Mouse (Mus musculus) kidney, adult 11 months (tissue): Measurements from ENCODE around the gene Nme4.
"Not testable (repeated sequence)": the region's sequence is repeated elsewhere in the genome, so short reads cannot be mapped to it uniquely, and the experiment has no call there.

Experiments
- DNase-seq: peaks from one replicate; pipeline ENCODE4 v3.0.0; 2022

Nme4 gene

DNA sequence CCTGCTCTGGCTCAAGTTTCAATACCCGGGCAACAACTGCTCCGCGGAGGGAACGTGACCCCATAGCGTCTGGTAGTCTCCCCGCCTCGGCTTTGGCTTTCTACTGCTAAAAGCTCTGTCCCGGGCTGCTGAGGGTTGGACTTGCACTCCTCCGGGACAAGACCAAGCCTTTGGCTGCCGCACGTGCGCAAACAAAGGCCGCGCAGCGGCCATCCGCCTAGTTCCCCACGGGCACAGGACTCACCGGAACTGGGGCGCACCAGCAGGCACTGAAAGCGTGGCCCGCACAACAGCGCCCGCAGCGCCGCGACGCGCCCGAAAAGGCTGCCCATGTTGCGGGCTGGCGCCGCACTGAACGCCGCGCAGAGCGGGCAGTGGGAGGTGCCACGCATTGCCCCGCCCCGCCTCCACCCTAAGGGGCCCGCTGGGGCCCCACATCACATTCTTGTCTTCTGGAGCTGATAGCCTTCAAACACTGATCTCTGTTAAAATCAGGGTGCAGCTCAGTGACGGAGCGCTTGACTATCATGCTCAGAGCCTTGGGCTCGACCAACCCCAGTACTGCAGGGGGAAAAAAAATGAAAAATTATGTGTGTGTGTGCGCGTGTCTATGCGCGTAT is at the start of gene Nme4:
Gene Nme4, minus strand, starts transcription at position 482 of the 620 bp plus-strand sequence.
- no peak for DNase-seq

DNA sequence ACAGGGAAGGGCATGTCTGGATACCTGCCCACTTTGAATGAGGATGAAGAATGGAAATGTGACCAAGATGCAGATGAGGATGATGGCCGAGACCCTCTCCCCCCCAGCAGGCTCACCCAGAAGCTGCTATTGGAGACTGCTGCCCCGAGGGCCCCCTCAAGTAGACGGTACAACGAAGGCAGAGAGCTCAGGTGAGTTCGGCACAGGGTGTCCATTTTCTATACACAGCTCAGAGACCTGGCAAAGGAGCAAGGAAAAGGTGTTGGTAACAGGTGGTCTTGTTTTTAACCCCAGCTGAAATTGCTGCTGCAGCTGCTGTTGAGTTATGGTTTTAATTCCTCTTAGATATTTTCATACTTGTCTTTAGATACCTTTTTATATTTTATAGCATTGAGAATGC is 48.0 kb upstream of the Nme4 start:
- no peak for DNase-seq

DNA sequence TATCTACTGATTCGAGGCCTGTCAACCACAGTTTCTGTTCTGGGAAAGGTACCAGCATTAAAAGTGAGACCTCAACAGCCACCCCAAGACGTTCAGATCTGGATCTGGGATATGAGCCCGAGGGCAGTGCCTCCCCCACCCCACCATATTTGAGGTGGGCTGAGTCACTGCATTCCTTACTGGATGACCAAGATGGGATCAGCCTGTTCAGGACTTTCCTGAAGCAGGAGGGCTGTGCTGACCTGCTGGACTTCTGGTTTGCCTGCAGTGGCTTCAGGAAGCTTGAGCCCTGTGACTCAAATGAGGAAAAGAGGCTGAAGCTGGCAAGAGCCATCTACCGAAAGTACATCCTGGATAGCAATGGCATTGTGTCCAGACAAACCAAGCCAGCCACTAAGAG is 47.4 kb upstream of the Nme4 start:
- no peak for DNase-seq

DNA sequence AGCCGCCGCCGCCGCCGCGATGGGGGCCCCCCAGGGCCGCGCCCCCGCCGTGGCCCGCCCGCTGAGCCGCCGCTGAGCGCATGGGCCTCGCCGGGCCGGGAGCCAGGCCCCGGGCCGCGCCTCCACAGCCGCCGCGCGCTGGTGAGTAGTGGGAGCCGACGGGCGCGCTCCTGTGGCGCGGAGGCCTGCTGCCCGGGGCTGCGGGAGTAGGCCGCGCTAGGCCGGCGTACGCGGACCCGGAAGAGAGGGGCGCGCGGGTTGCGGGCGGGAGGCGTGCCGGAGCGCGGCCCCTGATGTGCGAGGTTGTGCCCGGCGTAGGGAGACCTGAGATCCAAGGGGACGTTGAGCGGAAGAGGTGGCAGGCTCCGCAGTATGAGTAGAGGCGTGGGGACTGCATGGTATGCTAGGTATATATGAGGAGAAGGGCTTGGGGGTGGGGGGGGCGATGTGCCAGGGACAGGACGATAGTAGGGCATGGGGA is 43.5 kb upstream of the Nme4 start:
- DNase-seq = no peak

GRCm38 (mm10) chr17:26138239-26138836 is 42.9 kb upstream of the Nme4 start, which contains the start of gene Axin1:
Gene Axin1, plus strand, starts transcription at chr17:26138688.
- DNase-seq = peak; percentile 97

GRCm38 (mm10) chr17:26137751-26138130 is 42.3 kb upstream of the Nme4 start:
- DNase-seq = no peak

DNA sequence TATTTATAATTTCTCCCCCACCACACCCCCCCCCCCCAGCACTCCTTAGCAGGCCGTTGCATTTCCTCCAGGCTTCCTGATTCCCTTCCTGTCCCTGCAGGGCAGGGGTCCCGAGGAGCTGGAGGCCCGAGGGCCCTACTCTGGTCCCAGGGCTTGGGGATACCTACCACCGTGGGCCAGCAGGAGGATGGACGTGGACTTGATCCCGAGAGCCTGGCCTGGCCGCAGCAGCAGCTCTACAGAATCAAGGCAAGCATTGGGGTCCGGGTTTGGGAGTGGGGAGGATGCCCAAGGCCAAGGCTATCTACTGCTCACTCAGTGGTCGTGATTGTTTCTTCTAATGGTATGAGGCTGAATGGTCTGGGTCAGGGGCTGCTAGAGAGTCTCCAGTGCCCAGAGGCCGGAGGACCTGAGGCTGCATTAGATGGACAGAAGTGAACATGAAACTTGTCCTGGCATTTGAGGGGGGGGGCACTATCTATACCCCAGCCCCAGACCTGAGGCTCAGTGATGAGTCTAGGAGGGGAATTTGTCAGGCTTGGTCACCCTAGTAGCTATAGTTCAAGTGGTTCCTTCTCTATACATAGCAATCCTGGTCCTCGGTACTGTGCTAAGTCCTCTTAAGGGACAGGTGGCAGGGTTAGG is 41.8 kb upstream of the Nme4 start:
- no peak for DNase-seq

- no peak for DNase-seq
Measured at GRCm38 (mm10) chr17:26131856-26132853, 36.8 kb upstream of the Nme4 start.

DNA sequence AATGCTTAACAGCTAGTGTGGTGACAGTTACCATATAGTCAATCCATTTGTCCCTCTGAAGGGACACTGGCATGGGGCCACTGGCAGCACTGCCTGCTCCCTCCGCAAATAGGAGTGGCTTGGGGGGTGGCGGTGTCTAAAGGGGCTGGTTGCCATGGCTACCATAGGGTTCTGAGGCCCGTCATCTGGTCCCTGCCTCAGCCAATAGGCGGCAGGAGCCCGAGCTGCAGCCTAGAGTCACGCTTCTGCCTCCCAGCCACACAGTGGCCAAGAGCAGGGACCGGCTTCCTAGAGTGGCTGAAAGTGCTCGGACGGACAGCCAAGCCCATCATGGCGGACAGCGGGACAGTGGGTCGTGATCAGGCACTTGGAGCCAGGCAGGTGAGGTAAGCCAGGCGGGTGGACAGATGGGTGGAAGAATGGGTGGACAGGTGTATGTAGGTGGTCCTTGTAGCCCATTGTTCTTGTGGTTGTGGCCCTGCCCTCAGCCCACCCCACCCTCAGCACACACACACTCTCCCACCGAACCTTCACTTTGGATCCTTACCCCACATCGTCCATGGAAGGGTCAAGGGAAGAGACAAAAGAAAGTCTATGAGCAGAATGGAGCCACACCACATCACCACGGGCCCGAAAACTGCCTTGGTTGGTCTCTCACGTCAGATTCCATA is 35.8 kb upstream of the Nme4 start:
- no peak for DNase-seq

DNA sequence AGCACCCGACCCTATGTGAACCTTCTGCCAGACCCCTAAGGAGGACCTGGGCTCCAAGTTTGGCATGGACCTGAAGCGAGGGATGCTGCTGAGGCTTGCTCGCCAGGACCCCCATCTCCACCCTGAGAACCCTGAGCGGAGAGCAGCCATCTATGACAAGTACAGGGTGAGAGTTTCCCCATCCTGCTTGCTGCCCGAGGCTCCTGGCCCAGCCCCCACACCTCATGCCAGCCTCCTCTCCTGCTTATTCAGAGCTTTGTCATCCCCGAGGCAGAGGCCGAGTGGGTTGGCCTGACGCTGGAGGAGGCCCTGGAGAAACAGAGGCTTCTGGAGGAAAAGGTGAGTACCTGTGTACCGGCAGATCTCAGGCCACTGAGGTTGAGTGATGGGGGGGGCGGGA is 29.8 kb upstream of the Nme4 start:
- DNase-seq = no peak

DNA sequence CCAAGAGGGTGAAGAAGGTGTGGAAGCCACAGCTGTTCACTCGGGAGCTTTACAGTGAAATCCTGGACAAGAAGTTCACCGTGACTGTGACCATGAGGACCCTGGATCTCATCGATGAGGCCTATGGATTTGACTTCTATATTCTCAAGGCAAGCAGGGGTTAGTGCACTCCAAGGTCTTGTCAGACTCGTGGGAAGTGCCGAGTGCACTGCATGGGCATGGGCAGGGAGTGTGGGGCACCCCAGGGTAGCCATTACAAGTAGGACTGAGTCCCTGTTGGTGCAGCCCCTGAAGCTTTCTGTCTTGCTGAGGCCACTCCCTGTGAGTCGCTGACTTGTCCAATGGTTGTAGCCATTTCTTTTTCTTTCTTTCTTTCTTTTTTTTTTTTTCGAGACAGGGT is 29.2 kb upstream of the Nme4 start:
- DNase-seq = no peak

DNA sequence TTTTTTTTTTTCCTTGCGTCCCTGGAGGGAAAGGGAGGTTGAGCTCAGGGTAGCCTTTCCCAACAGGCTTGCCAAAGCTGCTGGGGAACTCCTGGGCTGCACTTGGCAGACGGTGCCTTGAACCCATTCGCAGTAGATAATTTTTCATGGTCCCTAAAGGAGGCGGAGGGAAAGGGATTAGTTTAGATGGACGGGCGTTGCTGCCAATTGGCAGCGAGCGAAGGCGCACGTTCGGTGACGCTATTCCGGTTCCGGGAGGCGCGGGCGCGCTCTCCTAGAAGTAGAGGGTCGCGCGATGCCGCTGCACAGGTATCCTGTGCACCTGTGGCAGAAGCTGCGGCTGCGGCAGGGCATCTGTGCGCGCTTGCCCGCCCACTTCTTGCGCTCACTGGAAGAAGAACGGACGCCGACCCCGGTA is 27.9 kb upstream of the Nme4 start, which contains the start of gene Mrpl28:
Gene Mrpl28, plus strand, starts transcription at position 234 of the 418 bp plus-strand sequence.
- peak; percentile 89 for DNase-seq

GRCm38 (mm10) chr17:26122431-26123140 is 27.2 kb upstream of the Nme4 start:
- no peak for DNase-seq

DNA sequence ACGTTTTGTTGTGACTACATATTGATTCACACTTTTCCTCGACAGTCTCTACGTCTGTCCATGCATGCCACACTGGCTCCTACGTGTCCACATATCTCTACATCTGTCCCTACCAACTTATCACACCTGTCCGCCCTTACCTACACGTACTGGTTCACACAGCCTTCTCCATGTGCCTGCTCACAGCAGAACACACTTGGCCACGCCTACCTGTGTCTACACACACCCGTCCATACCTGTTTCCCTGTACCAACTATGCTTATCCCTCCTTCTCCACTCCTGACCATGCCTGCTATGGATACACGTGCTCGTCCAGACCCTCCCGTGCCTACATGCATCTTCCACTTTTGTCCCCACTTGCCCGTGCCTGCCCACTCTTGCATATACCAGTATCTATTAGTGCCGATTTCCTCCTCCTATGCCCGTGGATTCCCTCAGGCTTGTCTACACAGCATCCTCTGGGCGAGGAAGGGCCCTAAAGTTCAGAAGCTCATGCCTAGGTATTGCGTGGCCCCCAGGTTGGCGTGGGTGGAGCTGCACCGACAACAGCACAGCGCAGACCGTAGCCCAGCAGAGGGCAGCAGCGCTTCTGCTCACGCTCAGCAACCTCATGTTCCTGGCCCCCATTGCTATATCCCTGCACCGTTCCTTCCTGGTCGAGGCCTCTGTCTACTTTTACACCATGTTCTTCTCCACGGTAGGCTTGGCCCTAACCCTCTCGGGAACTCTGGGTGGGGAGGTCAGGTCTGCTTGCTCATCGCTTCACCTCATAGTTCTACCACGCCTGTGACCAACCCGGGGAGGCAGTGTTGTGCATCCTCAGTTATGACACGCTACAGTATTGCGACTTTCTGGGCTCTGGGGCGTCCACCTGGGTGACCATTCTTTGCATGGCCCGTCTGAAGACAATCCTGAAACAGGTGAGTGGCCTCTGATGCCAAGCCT is 24.6 kb upstream of the Nme4 start:
- DNase-seq = no peak

DNA sequence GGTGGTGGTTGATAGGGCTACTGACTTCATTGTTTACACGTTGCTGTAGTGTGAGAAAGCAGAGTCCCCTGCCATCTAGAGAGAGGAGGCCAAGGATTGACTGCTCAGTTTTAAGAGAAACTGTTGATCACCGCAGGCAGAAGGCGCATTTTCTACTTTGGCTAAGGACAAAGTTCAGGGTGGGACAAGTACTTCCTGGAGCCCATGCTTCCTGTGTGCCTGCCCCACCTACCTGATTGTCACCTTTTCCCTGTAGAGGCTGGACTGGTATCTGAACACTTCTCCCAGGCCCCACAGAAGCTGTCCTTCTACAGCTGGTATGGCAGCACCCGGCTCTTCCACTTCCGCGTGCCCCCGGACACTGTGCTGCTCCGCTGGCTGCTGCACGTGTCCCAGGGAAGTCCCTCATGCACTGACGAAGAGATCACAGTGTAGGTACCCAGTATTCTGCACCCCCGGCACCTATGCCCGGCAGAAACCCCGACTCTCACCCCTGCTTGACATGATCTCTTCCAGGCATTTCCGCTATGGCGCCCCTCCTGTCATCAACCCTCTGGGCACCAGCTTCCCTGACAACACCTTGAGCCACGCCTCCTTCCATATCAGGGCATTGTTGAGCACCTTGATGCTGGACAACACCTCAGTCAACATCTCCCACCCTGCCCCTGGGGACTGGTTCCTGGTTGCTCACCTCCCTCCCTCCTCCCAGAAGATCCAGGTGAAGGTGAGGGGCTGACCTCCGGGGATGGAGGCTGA is 21.3 kb upstream of the Nme4 start:
- DNase-seq = no peak

DNA sequence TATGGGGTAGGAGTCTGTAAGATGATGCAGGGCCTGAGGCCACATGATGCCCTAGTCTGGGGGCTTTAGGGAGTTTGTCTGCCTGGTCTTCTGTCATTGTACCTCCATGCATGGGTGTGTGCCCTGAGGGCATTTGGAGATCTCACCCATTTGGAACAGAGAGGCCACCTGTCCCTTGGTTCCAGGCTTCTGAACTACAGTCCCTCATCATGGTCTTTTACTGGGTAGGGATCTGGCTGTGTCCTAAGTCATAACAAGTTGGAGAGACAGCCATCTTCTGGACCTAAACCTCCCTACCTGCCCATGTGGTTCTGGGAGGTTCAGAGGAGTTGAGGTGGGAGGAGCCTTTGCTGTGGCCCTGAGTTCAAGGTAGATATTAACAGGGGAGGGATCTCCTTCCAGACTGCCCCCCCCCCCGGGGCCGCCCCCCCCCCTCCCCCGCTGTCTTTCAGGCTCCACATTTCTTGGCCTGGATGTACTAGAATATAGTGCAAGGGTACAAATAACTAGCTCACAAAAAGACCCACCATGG is 20.6 kb upstream of the Nme4 start:
- peak; percentile 76 for DNase-seq

DNA sequence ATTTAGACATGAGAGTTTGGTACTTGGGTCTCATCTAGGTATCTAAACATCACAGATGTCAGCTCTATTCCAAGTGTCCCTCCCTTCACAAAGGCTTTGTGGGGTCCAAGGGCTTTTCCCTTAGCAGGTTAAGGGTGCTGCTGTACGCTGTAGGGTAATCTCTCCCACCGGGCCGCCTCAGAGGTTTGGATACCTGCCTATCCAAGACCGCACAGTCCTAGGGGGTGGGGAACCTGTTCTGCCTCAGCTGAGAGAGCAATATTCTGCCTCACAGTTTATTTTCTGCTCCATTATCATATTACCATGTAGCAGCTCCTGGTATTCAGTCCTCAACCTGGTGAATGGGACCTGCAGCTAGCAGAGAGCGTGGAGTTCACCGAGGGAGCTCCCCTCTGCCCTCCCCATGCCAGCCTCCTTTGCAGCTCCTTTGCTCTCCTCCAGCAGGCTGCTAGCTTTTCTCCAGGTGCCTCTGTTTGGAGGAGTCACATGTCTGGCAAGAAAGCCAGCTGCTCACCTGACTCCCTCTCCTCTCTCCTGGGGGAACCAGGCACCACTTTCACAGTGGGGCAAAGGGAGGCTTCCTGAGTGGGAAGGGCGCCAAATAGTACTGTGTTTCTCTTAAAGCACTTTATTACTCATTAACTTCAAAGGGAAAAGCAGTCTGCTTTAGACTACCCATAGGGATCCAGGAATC is 19.9 kb upstream of the Nme4 start:
- DNase-seq = peak; percentile 96

DNA sequence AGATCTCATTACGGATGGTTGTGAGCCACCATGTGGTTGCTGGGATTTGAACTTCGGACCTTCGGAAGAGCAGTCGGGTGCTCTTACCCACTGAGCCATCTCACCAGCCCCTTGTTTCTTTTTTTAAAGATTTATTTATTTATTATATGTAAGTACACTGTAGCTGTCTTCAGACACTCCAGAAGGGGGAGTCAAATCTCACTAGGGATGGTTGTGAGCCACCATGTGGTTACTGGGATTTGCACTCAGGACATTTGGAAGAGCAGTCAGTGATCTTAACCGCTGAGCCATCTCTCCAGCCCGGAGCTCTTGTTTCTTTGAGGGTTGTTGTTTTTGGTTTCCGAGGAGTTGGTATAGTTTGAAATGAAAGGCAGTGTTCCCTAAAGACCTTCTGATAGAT is 19.1 kb upstream of the Nme4 start:
- not testable (repeated sequence) for DNase-seq

DNA sequence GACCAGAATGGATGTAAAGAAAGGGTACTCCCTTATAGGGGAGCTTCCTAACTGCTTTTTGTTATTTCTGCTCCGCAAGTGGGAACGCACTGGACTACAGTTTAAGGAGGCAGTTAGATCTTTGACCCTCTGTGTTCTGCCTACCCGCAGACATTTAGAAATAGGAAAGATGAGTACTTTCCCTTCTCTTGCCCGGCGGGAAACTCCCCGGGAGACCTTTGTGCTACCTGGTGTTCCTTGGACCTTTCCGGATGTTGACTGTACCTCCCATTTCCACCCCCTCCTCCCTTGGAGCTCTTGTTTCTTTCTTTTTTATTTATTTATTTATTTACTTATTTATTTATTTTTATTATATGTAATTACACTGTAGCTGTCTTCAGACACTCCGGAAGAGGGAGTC is 18.7 kb upstream of the Nme4 start:
- peak; percentile 81 for DNase-seq
